Mouse (Mus musculus) hindlimb bud, embryonic 11.5 days (tissue): ENCODE measurements around the gene Tjp2.

Experiments
- DNase-seq: peaks from one replicate; pipeline ENCODE4 v3.0.0-alpha.2; 2012; ENCODE audit warnings: low read depth, low spot score; ENCODE audit errors: extremely low spot score

Tjp2 gene

DNA sequence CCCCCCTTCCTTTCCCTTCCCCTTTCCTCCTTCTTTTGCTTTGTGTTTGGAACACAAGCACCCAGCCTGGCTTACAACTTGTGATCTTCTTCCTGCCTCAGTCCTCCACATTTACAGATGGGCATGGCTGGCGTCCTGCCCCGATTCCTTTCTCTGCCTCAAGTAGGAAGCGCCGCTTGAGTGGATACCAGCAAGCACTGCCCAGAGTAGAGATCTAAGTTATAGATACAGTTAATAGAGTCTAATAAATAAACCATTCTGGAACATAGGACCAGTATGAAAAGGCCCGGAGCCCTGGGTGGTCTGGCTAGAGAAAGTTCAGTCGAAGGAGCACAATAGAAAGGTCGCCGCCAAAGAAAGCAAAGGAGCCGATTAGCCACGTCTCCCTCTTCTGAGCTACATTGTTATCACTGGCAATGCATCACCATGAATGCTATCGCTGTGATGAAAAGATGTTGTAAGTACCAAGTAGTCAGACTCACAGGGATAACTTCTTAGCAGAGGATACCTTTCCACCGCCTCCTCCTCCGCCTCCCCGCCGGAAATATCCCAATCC, 41.1 kb downstream of the Tjp2 start:
- no peak for DNase-seq

DNA sequence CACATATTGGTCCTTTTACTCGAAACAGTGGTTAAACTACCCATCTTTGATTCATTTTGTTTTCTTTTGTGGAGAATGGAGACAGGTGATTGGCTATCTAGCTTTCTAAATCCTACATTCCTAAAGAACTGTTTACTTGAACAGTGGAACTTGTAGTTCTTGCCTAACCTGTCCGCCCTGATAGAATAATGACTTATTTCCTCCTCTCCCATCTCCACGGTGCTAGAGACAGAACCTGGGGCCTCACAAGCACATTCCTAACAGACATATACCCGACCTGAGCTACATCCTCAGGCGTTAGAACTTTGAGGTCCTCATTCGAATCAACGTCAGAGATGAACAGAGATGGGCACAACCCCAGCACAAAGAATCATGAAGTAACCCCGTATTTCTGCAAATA, 44.4 kb downstream of the Tjp2 start:
- no peak for DNase-seq

DNA sequence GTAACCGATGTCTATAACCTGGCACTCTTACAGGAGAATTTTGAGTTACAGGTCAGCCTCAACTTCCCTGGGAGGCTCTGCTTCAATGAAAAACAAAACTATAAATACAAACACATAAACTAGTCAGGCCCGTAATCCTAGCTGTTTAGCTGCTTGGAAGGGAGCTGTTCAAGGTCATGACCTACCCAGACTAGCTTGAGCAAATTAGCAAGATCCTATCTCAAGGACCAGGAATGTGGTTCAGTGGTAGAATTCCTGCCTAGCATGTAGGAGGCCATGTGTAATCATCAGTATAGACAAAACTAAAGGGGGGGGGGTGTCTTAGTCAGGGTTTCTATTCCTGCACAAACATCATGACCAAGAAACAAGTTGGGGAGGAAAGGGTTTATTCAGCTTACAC, 46.7 kb downstream of the Tjp2 start:
- no peak for DNase-seq

DNA sequence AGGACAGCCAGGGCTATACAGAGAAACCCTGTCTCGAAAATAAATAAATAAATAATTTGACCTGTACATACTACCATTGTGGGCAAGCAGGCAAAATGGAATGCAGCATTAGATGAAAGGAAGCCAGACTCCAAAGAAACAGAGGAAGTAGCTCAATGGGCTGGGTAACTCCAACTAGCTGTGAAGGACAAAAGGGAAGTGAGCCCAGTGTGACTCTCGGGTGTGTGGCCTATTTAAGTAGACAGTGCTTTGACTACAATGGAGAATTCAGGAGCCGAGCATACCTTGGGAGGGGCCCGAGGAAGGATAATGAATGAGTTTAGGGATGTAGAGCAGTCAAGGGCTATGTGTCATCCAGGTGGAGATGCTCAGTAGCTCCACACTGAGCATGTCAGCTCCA, 48.1 kb downstream of the Tjp2 start:
- no peak for DNase-seq

DNA sequence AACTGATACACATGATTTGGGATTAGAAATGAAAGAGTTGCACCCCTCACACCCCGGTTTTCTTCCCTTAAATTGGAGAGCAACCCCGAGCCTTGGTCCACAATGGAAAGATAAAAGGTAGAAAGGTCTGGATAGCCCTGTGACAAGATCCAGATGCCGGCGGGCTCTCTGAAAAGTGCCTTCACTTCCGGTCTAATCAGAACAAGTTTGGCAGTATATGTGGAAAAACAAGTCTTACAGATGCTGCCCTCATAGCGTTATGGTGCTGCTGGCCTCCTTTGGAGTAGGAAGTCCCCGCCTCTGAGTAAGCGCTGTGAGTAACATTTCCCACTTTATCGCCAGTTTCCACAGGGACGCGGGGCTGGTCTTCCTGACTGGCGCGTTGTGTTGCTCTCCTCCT, 49.9 kb downstream of the Tjp2 start:
- DNase-seq: no peak

DNA sequence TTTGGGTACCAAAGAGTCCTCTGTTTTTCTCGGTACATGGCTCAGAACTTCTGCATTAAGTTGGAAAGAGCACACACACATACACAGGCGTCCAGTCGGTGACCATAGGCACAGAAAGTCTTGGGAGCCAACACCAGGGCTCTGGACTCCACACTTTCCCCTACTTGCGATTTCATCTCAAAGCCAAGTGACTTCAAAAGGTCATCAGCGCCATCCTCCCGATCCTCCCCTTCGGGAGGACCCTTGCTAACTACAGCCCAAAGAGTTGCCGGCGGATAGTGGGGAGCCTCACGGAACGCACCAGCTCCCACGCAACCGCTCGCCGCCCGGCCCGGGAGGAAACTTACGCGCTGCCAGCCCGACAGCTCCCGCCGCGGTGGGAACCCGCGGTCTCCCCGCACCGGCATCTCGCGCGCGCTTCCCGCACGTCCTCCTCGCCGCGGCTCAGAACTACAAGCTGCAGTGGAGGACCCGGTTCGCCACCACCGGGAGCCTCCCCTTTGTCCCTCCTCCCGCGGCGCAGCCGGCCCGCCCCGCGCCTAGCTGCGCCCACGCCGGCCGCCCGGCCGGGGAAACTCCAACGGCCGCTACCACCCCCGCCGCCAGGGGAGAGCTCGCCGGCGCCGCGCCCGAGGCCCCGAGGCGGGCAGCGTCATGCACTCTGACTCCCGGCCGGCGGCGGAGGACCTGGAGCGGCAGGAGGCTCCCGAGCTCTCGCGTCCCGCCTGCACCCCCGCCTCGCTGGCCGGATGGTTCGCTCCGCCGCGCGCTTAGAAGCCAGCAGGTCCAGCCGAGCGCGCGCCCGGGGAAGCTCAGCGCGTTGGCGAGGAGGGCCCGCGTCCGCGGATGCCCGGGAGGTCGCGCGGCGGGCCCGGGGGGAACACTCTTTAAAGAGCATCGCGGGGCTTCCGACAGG, 51.0 kb downstream of the Tjp2 start:
- no peak for DNase-seq

DNA sequence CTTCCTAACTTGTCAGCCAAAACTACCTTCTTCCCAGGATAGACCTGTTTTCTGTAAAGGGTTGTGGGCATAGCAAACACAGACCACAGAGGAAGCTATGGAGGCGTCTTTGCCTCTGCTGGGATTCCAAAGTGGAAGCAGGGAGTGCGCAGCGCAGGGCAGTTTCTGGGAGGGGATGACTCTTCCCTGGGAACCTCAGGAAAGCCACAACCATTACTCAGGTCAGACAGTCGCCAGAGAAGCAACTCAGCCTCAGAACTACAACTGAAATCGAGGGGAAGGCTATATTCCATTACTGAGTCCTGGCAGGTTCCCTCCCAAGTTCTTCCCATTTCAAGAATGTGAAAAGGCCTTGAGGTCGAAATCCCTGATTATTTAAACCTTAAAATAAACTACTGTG, 51.8 kb downstream of the Tjp2 start:
- no peak for DNase-seq

DNA sequence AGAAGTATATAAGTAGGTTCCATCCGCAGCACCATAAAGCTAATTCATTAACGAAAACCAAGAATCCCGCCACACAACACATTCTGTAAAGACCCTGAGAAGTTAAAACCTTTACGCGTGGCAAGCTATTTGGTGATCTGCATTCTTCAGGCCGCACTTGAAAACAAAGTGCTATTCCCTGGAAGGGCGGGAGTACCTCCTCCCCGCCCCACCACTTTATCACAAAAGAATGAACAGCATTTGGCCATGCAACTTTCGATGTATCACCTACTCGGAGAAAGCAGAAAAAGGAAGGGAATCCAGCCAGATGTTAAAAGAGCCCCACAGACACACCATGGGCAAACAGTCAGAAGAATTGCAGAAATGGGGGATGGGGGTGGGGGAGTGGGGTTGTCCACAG, 56.3 kb downstream of the Tjp2 start:
- no peak for DNase-seq

DNA sequence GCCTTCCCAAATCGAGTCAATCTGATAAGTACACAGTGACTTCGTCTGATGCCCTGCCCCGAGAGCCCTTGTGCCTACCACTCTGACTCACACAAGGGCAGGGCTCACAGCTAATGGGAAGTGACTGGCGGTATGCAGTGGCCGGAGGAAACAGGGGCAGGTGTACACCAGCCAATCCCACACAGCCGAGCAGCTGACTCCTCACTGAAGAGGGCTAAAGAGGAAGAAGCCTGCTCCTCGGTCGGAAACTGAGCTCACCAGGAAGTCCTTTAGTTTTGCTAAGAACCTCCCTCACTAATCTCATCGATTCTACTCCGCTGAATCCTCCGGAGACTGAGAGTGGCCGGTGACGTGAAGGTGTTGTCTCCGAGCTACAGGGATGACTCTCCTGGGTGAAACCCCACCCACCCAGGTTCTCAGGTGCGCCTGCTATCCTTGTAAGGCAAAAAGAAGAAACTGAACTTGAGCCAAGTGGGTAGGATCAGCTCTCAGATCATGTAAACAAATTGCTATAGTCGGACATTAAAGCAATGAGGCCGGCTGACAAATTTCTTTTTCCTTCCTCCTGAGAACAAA, 58.2 kb downstream of the Tjp2 start:
- no peak for DNase-seq

DNA sequence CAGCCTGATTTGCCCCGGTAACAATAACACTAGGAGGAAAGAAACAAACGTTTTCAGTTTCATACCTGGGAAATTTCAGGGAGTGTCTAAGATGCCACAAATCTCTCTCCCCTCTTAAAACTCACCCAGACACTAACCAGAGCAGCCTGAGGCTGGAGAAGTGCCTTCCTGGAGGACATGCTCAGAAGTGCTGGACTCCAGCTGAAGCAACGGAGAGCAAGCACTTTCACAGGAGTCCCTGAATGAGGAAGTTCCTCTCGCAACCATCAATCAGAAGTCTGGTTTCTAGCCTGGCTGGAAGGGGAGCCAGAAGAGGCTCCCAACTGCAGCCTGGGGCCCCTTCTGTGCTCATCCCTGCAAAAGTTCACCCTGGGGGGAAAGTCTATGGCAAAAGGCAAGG, 60.9 kb downstream of the Tjp2 start:
- DNase-seq: no peak

DNA sequence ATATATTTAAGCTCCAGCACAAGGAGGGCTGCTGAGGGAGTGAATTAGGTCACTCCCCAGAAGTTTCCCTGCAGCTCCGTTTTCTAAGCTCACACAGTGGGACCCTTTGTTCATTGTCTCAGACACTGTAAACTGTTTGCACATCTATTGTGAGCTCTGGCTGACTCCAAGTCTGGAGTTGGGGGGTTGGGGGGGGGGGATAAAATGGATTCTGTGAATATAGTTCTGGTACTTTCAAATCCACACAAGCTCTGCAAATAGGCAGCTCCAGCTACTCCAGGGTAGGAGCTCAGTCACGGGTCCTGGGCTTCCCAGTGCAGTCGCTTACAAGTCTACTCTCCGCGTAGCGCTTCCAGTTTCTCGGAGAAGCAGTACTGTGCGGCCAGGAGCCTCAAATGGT, 64.4 kb downstream of the Tjp2 start:
- DNase-seq: no peak

DNA sequence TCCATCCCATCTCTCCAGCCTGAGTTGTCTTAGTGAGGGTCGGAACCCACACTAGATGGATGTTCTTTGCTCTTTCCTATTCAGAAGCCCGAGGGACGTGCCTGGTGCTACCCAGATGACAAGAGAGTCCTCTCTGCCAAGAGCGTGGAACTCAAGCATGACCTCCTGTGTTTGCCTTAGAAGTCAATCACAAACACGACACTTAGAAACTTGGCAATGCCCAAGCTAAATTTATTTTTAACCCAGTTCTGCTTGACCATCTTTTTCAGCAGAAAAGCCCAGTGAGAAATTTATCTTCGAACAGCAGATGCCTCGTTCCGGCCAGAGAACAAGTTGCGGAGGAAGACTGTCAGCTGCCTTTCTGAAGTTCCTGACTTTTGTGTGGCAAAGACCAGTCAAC, 65.1 kb downstream of the Tjp2 start:
- no peak for DNase-seq

DNA sequence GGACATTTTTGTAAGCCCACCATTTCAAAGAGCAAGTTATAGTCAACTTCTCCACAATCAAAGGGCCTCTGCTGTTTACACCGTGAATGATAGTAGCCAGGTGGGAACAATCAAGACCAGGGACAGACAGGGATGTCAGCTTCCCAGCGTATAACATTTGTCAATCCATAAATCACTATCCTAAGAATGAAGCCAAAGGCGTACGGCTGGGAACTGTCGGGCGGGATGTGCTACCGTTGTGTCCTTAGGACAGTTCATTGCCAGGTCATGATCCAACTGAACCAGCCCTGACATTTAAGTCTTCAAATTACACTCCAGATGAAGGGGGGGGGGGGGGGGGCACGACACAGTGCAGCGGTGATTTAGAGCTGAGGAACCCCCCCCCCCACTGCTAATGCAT, 65.5 kb downstream of the Tjp2 start:
- DNase-seq: no peak

DNA sequence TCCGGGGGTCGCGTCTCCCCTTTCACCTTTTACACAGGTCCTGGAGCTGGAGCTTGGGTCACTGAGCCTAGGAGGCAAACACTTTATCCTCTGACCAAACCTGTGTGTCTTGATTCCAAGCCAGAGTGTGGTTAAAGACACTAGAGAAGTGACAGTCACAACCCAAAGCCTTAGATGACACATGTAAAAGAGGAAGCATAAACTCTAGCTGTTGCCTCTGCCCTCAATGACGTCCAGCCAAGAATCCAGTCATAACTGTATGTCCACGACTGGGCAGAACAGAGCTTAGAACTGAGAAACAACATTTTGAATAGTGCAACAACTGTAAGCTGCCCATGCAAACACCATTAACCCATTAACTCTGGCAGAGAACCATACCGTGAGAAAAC, 68.8 kb downstream of the Tjp2 start:
- DNase-seq: no peak

DNA sequence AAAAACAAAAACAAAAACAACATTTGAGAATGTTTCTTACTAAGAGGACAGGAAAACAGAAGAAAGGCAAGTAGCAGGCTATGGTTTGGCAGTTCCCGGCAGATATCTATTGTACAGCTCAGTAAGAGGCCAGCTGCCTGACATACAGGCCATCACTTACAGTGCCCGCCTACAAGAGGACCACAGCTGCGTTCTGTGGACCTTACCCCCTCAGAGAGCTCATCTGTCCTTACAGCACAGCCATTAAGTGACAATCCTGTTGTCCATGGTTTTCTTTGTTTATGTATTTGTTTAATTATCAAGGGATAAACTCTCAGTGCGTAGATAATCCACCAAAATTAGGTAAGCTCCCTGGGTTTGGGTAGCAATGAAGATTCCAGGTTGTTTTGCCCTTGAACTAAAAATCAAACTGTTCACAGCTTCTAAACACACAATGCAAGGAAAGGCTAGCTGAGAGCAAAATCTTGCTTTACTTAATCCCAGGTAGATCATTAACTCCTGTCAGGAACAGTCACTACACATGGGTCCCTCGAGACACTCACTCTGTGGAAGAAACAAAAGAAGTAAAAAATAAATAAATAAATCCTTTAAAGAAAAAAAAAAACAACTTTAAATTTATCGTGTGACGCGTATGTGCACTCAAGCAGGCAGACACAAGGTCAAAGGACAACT, 69.3 kb downstream of the Tjp2 start:
- DNase-seq: no peak

DNA sequence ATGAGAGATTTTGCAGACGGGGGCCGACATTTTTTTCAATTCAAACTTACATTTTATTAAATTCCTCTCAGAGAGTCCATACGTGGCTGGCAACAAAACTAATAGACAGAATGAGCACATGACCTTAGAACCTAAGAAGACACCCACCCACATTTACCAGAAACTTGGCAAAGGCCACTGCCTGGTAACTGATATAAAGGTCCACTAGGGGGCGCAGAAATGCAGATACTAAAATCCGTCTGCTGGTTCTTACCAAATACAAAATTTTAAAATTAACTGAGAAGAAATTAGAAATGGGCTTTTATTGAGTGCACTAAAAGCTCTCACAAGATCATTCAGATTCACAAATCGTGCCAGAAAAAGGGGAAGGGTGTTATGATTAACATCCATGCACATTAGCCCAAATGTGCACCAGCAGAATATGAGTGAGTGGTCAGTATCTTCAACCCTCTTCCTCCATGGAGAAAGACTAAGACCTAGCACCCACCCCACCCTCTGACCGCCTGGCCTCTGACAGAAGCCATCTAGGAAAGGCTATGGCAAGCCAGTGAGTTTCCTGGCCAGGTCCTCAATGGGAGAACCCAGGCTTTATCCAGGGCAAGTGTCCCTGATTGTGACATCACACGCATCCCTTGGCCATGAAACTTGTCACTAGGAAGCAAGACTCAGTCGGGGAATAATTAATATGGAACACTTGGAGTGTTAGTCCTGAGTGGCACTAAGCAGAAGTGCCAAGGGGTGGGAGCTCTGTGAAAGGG, 71.4 kb downstream of the Tjp2 start:
- no peak for DNase-seq

DNA sequence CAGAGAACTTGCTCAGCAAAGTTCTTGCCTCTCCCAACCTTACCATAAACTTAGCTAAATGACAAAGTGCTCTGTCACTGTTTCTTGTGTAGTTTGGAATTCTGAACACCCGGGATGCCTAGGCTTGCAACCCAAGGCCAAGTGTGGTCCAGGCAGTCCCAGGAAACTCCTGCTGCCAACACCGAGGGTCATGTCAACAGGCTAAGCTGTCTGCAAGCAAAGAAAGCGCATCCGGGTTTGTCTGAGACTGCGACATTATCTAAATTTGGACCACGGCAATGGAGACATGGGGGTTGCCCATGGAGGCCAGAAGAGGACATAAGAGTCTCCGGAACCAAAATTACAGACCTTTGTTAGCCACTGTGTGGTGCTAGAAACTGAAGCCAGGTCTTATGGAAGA, 80.8 kb downstream of the Tjp2 start:
- DNase-seq: no peak

DNA sequence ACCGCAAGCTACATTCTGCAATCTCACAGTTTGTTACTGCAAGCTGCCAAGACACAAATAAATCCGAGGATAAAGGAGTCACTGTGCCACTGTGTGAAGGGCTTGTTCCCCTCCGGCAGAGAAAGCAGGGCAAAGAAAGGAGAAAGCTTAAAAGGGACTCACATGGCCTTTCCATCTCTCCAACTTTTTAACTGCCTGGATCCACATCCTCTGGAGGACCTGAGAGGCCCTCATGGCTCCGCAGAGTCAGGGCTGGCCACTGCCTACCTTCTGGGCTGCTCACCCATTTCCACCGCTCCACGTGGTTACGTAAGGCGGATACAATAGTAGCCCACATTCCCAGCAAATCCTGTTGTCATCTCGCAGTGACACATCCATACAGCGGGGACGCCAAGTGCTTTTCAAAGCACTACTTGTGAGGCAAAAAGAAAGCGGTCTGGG, 82.2 kb downstream of the Tjp2 start:
- DNase-seq: no peak

DNA sequence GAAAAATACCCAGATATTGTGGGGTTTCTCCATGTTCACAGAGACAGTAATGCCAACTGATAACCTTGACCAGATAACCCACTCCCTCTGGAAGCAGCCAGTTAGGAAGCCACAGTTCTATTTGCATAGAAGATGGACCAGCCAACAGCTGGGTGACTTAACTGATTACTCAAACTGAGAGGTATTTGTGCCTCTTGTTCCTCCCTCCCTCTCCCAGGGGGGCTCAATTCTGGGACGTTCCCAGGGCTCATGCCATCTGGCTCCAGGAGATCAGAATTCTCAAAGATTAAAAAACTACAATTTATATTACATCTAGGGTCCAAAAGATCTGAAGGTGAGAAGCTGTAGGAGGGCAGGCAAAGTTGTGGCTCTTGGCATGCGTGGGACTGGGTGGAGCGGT, 84.5 kb downstream of the Tjp2 start:
- no peak for DNase-seq

DNA sequence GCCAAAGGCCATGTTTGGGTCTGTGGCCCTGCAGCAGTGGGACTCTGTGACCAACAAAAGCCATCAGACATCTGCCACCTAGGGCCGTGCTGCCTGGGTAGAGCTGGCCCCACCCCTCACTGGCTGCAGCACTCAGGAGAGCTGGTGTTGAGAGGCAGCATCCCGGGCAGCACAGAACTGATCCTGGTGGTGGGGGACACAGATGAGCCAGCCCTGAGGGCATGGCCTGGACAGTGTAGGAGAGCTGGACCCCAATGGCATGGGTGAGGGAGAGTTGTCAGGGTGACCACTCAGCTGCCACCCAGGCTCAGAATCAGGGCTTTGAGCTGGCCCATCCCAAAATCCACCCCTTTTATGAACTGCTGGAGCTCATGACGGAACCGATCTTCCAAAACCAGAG, 87.4 kb downstream of the Tjp2 start:
- DNase-seq: no peak

DNA sequence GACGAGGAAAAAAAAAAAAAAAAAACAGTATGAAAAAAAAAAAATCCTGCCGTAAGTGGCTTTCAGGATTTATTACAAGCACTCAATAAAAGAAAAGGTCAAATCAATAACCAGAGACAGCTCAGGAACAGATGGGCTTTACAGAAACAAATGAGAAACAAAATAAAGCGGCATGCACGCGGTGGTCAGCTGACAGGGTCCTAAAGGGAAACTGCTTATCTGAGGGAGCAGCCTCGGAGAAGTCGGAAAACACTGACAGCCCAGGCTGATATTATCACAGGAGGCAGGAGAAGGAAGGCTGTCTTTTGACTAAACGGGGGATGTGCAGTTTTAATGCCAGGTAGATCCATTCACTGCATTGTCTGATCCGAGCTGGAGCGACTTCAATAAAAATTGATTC, 89.8 kb downstream of the Tjp2 start:
- no peak for DNase-seq
